Mouse (Mus musculus): ENCODE measurements around the gene Hoxb1. TPM values are rescaled to one million over a fixed set of nuclear protein-coding genes. Genes with fewer than 3 reads are reported as not detected.

The Hoxb1 gene
- total RNA-seq, 2 experiments from 2014 or later: not detected

GRCm38 (mm10) chr11:96387635-96388034 is 22.1 kb downstream of the Hoxb1 start:
- intact Hi-C loops (cut with DNase I): no loop called here
- no peak for DNase-seq

- intact Hi-C loops (cut with DNase I): no loop called here
- DNase-seq: no peak
Observed at GRCm38 (mm10) chr11:96396772-96397626, 31.4 kb downstream of the Hoxb1 start.

GRCm38 (mm10) chr11:96397806-96398335 is 32.3 kb downstream of the Hoxb1 start:
- intact Hi-C loops (cut with DNase I): no loop called here
- no peak for DNase-seq

- intact Hi-C loops (cut with DNase I): no loop called here
Observed at GRCm38 (mm10) chr11:96399923-96400322, 34.4 kb downstream of the Hoxb1 start.

GRCm38 (mm10) chr11:96404016-96404604 is 38.6 kb downstream of the Hoxb1 start:
- intact Hi-C loops (cut with DNase I): no loop called here
- no peak for DNase-seq

More at GRCm38 (mm10) chr11:96399923-96400322, 34.4 kb downstream of the Hoxb1 start:
- no peak for DNase-seq

GRCm38 (mm10) chr11:96404831-96405230 is 39.3 kb downstream of the Hoxb1 start:
- DNase-seq: no peak
- intact Hi-C loops (cut with DNase I): no loop called here

GRCm38 (mm10) chr11:96405541-96405940 is 40.0 kb downstream of the Hoxb1 start:
- intact Hi-C loops (cut with DNase I): no loop called here
- no peak for DNase-seq

- peak; percentile 59 to 61 for DNase-seq
- intact Hi-C loops (cut with DNase I): no loop called here
Observed at GRCm38 (mm10) chr11:96407191-96408072, 41.9 kb downstream of the Hoxb1 start.

- DNase-seq: no peak
Observed at GRCm38 (mm10) chr11:96408234-96409010, 42.9 kb downstream of the Hoxb1 start.

GRCm38 (mm10) chr11:96411019-96411418 is 45.5 kb downstream of the Hoxb1 start:
- DNase-seq: no peak
- intact Hi-C loops (cut with DNase I): loop anchor here (5.0 kb wide), 1 partner anchor 109 kb away; the partner anchor contains the start of gene Hoxb5

More at GRCm38 (mm10) chr11:96408234-96409010, 42.9 kb downstream of the Hoxb1 start:
- intact Hi-C loops (cut with DNase I): no loop called here

GRCm38 (mm10) chr11:96411934-96412333 is 46.4 kb downstream of the Hoxb1 start:
- intact Hi-C loops (cut with DNase I): loop anchor here (5.0 kb wide), 1 partner anchor 110 kb away; the partner anchor contains the start of gene Hoxb5
- DNase-seq: no peak

GRCm38 (mm10) chr11:96412941-96413491 is 47.5 kb downstream of the Hoxb1 start:
- intact Hi-C loops (cut with DNase I): loop anchor here (5.0 kb wide), 1 partner anchor 111 kb away; the partner anchor contains the start of gene Hoxb5
- DNase-seq: no peak

GRCm38 (mm10) chr11:96413527-96413926 is 48.0 kb downstream of the Hoxb1 start:
- DNase-seq: peak; percentile 68 to 74
- intact Hi-C loops (cut with DNase I): loop anchor here (5.0 kb wide), 1 partner anchor 111 kb away; the partner anchor contains the start of gene Hoxb5

- no peak for DNase-seq
- intact Hi-C loops (cut with DNase I): loop anchor here (5.0 kb wide), 1 partner anchor 112 kb away; the partner anchor contains the start of gene Hoxb5
Observed at GRCm38 (mm10) chr11:96414002-96414401, 48.5 kb downstream of the Hoxb1 start.

Small RNA genes lying within 50 kb of the gene (microRNA-seq; reads per million reads assigned to microRNA genes)
- gene Mir10a: 6,270 to 8,601 reads per million in 2 experiments

Other genes starting within 250 kb of the Hoxb1 start
- not detected for gene Ttll6, start 232.0 kb upstream of the Hoxb1 start, total RNA-seq (2021)
- gene Hoxb13, start 171.4 kb upstream of the Hoxb1 start, total RNA-seq (2021): not detected
- gene Hoxb9, start 94.3 kb upstream of the Hoxb1 start, total RNA-seq (2021): under 1 TPM in 1 of 2 experiments, not detected in 1; 0.10 TPM
- gene Hoxb8, start 83.8 kb upstream of the Hoxb1 start, total RNA-seq (2021): under 1 TPM; 0.15 TPM
- gene Hoxb7, start 79.1 kb upstream of the Hoxb1 start, total RNA-seq (2021): under 1 TPM; 0.39 to 0.41 TPM
- gene Hoxb6, start 73.3 kb upstream of the Hoxb1 start, total RNA-seq (2021): under 1 TPM; 0.38 to 0.54 TPM
- under 1 TPM; 0.52 to 0.61 TPM for gene Hoxb5, start 62.4 kb upstream of the Hoxb1 start, total RNA-seq (2021)
- under 1 TPM; 0.23 to 0.54 TPM for gene Hoxb4, start 47.5 kb upstream of the Hoxb1 start, total RNA-seq (2021)
- under 1 TPM; 0.38 to 0.54 TPM for gene Hoxb3, start 42.4 kb upstream of the Hoxb1 start, total RNA-seq (2021)
- under 1 TPM in 1 of 2 experiments, not detected in 1; 0.12 TPM for gene Hoxb2, start 15.2 kb upstream of the Hoxb1 start, total RNA-seq (2021)
- gene Skap1, start 98.8 kb downstream of the Hoxb1 start, total RNA-seq (2021): 1 to 10 TPM in 1 of 2 experiments, not detected in 1; 1.6 TPM

Data from gastrocnemius, postnatal 36 days (tissue).